Mouse (Mus musculus) stomach, postnatal 0 days (tissue): ENCODE measurements at regions not wholly inside any gene's neighbourhood (a gene's known extent, or its start where the extent isn't known, plus 50 kb on each side); places are given as distances from the start of the nearest gene placed in this dataset.
"Not testable (repeated sequence)": the region's sequence is repeated elsewhere in the genome, so short reads cannot be mapped to it uniquely, and the experiment has no call there.

Experiments
- CTCF ChIP-seq: IDR thresholded peaks from 2 replicates; pipeline ENCODE4 v1.5.1; 2016; ENCODE audit warnings: antibody characterized with exemption, low read depth, mild to moderate bottlenecking, moderate library complexity
- EP300 ChIP-seq: optimal IDR thresholded peaks from 2 replicates; pipeline ENCODE3; 2016; ENCODE audit warnings: antibody characterized with exemption

DNA sequence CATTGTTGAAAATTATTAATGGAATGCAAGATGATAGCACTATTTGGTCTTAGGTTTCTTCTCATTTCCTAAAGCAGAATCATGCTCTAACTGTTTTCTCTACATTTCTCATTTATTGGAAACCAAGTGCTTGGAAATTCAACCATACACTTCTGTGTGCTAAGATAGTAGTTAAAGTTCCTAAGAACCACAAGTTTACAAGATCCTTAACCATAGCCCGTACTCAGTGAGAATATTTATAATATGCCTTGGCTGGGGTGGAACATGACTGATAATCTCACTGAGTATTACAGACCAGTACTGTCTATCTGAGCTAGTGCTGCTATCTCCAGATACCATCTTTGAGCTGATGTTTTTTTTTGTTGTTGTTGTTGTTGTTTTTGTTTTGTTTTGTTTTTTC, 236.9 kb upstream of the Tmem196 start:
- not testable (repeated sequence) for TF ChIP-seq CTCF, EP300
